Mouse (Mus musculus): Measurements from ENCODE around the gene Smad3.

DNA sequence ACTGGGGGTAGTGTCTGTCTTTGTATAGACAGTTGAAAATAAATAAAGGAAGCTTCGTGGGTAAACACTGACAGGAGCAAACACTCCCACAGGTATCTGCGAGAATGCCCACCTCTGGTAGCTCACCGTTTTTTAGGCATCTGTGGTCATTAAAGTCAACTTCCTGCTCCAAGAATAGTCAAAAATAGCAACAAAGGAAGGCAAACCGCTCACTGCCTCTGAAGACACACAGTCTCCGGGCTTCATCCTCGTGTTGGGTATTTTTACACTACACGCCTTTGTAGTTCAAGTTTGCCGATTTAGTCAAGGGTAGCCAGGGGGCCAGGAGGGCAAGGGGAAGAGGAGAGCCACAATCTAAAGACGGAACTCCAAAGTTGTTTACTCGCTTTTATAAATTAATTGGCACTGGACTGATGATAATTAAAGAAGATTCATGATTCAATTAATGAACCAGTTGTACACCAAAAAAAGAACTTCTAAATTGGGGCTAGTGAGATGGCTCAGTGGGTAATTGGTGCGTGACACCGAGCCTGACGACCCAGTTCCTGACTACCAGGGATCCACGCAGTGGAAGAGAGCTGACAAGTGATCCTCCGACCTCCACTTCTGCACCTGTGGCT is 8.4 kb downstream of the Smad3 start:
- no peak for TF ChIP-seq CTCF (IDR thresholded peaks at IDR 0.05; ENCODE audit: borderline replicate concordance, extremely low read depth, insufficient read depth, insufficient read length)
- no peak for TF ChIP-seq POLR2A (IDR thresholded peaks at IDR 0.05; ENCODE audit: borderline replicate concordance, extremely low read depth, insufficient read depth, insufficient read length, poor library complexity, severe bottlenecking)

Data from brain, embryonic 14.5 days (tissue).